Mouse (Mus musculus) left cerebral cortex, postnatal 10 days (tissue): Measurements from ENCODE around the gene Shq1. TPM values are rescaled to one million over a fixed set of nuclear protein-coding genes. Genes with fewer than 3 reads are reported as not detected.
A peak's percentile ranks its signal among the peaks of the same experiment; 100 is the strongest.

Experiments
- DNase-seq, 2 experiments: peaks; one replicate each; pipeline ENCODE4 v3.0.0; 2021 to 2022; ENCODE audit warnings: low spot score in 2 of 2, mixed read lengths in 1 of 2; ENCODE audit errors: extremely low spot score in 1 of 2
- intact Hi-C: fragments of 180-260 bp; cut with DNase I; formaldehyde crosslinking; loops from one replicate; pipeline ENCODE4 v1.15.1; 2025
- total RNA-seq, 2 experiments: library from RNA; stranded (reverse); gene quantifications; 2 replicates each; pipeline ENCODE4 v1.2.3; 2021

Shq1 gene
- total RNA-seq, 2 experiments from 2014 or later = 6.0 to 8.0 TPM

GRCm38 (mm10) chr6:100519837-100520236 is 151.1 kb downstream of the Shq1 start:
- peak in 1 of 2 experiments; percentile 52 for DNase-seq
- intact Hi-C loops = no loop called here

Other genes with a start within 250 kb of the Shq1 start
- 1 to 10 TPM; 1.5 to 2.4 TPM for gene Gxylt2, start 33.6 kb upstream of the Shq1 start, total RNA-seq
- gene Ppp4r2, start 162.5 kb upstream of the Shq1 start, total RNA-seq = 10 to 100 TPM; 60.3 to 72.8 TPM